Comparison of ENCODE assay signal across 7 mouse cellular contexts in the genomic region with DNA sequence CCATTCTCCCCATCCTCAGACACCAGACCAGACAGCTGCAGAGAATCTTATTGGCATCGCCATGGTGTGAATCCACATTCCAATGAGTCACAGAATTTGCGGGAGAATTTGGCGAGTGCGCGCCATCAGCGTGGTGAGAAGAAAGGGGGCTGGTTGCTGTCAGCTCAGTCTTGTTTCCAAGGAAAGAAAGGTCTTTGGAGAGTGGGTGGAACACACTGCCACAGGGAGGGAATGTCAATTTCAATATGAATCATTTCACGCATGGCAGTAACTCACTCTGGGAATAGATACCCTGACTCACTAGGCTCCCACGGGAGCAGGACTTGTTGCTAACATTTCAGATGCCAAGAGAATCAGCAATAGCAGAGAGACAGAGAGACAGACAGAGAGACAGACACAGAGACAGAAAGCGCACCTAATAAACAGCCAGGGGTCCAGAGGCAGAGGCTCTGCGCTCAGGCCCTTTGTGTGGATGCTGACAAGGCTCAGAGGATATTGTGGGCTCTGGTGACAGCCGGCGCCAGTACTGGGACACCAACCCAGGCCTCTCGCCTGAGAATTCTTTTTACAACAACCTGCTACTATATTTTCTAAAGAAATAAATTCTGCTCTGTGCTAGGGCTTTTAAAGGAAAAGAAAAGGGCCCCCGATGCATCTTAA.
DNase-seq lines count a peak whose midpoint lies in the region; ATAC-seq and TF ChIP-seq lines count a peak whose summit lies in the region.

No protein-coding gene starts in this region.

- H3ac ChIP-seq in C2C12 (ENCODE audit: control insufficient read depth, insufficient read length, low read depth) = peak overlapping the region; percentile 55

- H3K9ac ChIP-seq in midbrain, postnatal 0 days (replicated peaks; ENCODE audit: low read length, poor library complexity, severe bottlenecking) = no peak overlapping the region

- H3K79me3 ChIP-seq in C2C12 (ENCODE audit: low read depth) = no peaks in the 10 kb centered on the region

- H3K79me2 ChIP-seq in C2C12 (ENCODE audit: control insufficient read depth, insufficient read depth) = no peaks in the 10 kb centered on the region

- H3K4me1 ChIP-seq in midbrain, postnatal 0 days (ENCODE audit: insufficient read depth, low read length) = peaks cover 12% of the 10 kb centered on the region; the same call in 1 of the 2 replicates

- peak overlapping the region; percentile 59 for H3K27ac ChIP-seq in midbrain, postnatal 0 days (ENCODE audit: low read depth, low read length)

- WGBS in midbrain, postnatal 0 days = 25% methylated on average over 14 of the region's 14 CpGs

- H3K36me3 ChIP-seq in C2C12 (ENCODE audit: control insufficient read depth, insufficient read depth) = no peaks in the 10 kb centered on the region
- no peaks in the 10 kb centered on the region for H3K36me3 ChIP-seq in midbrain, postnatal 0 days (ENCODE audit: insufficient read depth, low read length)

- ATAC-seq in midbrain, postnatal 0 days (ENCODE audit: low FRiP score) = 0 out of 2 replicates have a peak, but pooled peaks have one; percentile 31
- ATAC-seq in erythroid progenitor cell, adult 5-6 weeks (replicated peaks; ENCODE audit: low FRiP score, poor library complexity, severe bottlenecking) = no peak

- TF ChIP-seq CTCF in C2C12 (IDR thresholded peaks at IDR 0.05; ENCODE audit: control insufficient read depth, insufficient read depth, insufficient read length) = no peak
- no peak for TF ChIP-seq CTCF in midbrain, postnatal 0 days (IDR thresholded peaks at IDR 0.05)

- H3K4me3 ChIP-seq in C2C12 (ENCODE audit: insufficient read depth, poor library complexity, severe bottlenecking) = no peak overlapping the region
- H3K4me3 ChIP-seq in midbrain, postnatal 0 days (ENCODE audit: low read depth, low read length) = no peak overlapping the region

- no peaks in the 10 kb centered on the region for H3K9me3 ChIP-seq in midbrain, postnatal 0 days (ENCODE audit: low read length)

- no peak overlapping the region for H3K4me2 ChIP-seq in midbrain, postnatal 0 days (ENCODE audit: low read depth, low read length, poor library complexity, severe bottlenecking)

- peak; percentile 93 for DNase-seq in brain, adult 2 months (ENCODE audit: low read depth, low spot score)
- peak; percentile 67 to 70 for DNase-seq in heart, adult 18-20 months
- peak; percentile 84 for DNase-seq in layer of hippocampus, adult 9-11 months
- DNase-seq in midbrain, postnatal 0 days (ENCODE audit: low spot score) = peak; percentile 70
- DNase-seq in thymus, adult 18-20 months = no peak

- H3K27me3 ChIP-seq in C2C12 (ENCODE audit: control insufficient read depth, insufficient read depth, insufficient read length) = no peaks in the 10 kb centered on the region
- H3K27me3 ChIP-seq in midbrain, postnatal 0 days (ENCODE audit: insufficient read depth, low read length) = no peaks in the 10 kb centered on the region

TF ChIP-seq in C2C12, 6 proteins besides CTCF, POLR2A, EP300 and RAD21:
- TF ChIP-seq FOSL1 (IDR thresholded peaks at IDR 0.05; ENCODE audit: insufficient read depth, low read length, poor library complexity, severe bottlenecking) = peak; percentile 3
- TF ChIP-seq MYOD1 (IDR thresholded peaks at IDR 0.05; ENCODE audit: control insufficient read depth, insufficient read length, low read depth) = peak; percentile 85
- TF ChIP-seq MAX (IDR thresholded peaks at IDR 0.05) = peak; percentile 82
- TF ChIP-seq CEBPB (IDR thresholded peaks at IDR 0.05; ENCODE audit: low read depth) = no peak
- TF ChIP-seq USF1 (IDR thresholded peaks at IDR 0.05; ENCODE audit: low read depth) = no peak
- TF ChIP-seq MYOG (IDR thresholded peaks at IDR 0.05; ENCODE audit: control insufficient read depth, extremely low read depth, insufficient read length) = no peak
TF ChIP-seq in C2C12: peak in this region for 3.

Comparison
In these comparisons a context has a peak if more than half of its experiments do, and no peak if none do; other contexts are left out.
1. DNase-seq: peak in brain, adult 2 months (single experiment), heart, adult 18-20 months (2 of 2), layer of hippocampus, adult 9-11 months (single experiment) and midbrain, postnatal 0 days (single experiment); none in thymus, adult 18-20 months (0 of 2).